Mouse (Mus musculus) cerebellum, adult 9-11 months (tissue): ENCODE measurements around the gene A630089N07Rik.
"Not testable (repeated sequence)": the region's sequence is repeated elsewhere in the genome, so short reads cannot be mapped to it uniquely, and the experiment has no call there.

Source experiments
- DNase-seq: peaks from one replicate; pipeline ENCODE4 v3.0.0; 2022

A630089N07Rik gene

GRCm38 (mm10) chr16:98081889-98082818, at the start of gene A630089N07Rik:
Gene A630089N07Rik (minus strand): TSS chr16:98082450.
- DNase-seq = peak; percentile 81

DNA sequence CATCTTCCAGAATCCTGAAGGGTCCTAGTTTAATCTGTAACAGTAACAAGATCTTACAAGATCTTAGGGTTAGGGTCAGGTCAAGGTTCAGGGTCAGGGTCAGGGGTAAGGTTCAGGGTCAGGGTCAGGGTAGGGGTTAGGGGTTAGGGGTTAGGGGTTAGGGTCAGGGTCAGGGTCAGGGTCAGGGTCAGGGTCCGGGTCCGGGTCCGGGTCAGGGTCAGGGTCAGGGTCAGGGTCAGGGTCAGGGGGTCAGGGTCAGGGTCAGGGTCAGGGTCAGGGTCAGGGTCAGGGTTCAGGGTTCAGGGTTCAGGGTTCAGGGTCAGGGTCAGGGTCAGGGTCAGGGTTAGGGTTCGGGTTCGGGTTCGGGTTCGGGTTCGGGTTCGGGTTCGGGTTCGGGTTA, 24.9 kb upstream of the A630089N07Rik start:
- no peak for DNase-seq

DNA sequence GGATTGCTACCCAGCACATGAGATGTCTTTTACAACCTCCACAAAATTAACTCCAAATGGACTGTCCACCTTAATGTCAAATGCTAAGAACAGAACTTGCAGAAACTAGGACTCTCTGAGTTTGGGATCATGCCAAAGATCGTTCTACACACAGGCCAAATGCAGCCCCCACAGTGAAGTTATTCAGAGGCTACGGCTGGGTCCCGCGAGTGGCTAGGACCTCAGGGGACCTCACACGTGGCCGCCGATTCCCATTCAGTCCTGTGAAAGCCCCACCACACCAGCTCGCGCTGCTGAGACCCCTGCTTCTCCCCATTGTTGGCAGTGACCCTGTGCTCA, 731 bp downstream of the A630089N07Rik start:
- DNase-seq = not testable (repeated sequence)

- DNase-seq = not testable (repeated sequence)
Measured at GRCm38 (mm10) chr16:98081140-98081539, 1.1 kb downstream of the A630089N07Rik start.

GRCm38 (mm10) chr16:98079382-98079781, 2.9 kb downstream of the A630089N07Rik start:
- not testable (repeated sequence) for DNase-seq

DNA sequence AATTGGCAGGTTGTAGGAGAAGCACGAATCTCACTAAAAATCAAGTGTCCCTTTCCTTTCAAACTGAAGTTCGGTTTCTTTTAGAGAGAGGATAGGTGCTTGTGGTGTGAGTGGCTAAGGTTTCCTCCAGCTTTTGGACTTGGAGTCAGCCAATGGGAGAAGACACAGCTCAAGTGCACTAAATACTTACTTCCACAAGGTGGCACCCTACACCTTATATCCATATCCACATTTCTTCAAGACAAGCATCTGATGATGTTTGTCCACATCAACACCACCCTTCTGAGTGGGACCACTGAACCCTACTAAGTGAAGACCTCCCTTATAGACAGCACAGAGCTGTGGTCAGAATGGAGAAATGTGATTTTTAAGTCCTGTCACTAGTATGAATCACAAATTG, 40.6 kb downstream of the A630089N07Rik start:
- DNase-seq = no peak

DNA sequence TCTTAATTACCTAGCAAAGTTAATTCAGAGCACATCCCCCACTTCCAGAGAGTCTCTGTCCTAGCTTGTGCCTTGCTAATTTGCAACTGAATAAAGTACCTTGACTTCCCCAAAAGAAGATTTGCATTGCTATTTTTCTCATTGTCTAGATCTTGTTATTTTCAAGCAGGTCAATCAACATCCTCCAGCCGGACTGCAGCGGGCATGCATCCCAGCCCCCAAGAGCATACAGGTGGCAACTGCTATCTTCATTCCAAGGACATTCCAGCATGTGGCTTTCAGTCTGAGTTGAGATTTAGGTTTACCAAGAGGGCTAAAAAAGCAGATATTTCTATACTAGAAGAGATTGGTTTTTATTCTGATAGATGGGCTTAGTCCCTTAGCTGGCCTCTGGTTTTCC, 47.3 kb downstream of the A630089N07Rik start:
- DNase-seq = not testable (repeated sequence)

- DNase-seq = not testable (repeated sequence)
Measured at GRCm38 (mm10) chr16:98026186-98026585, 56.1 kb downstream of the A630089N07Rik start.

- no peak for DNase-seq
Measured at GRCm38 (mm10) chr16:98022657-98023345, 59.4 kb downstream of the A630089N07Rik start.

DNA sequence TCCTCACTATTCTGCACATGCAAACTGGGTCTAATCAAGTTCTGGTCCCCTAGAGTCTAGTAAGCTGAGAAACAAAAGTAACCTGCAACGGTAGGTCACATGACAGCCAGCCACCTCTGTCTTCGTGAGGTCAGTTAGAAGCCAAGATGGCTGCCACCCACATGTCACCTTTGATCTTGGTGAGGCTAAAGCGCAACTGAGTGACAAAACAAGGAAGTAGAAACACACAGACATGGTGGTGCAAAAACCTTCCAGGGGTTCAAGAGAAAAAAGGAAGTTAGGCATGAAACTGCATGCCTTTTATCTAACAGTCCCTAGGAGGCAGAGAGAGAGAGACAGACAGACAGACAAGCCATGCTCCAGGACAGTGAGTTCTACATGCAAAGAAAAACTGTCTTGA, 60.2 kb downstream of the A630089N07Rik start:
- DNase-seq = no peak

DNA sequence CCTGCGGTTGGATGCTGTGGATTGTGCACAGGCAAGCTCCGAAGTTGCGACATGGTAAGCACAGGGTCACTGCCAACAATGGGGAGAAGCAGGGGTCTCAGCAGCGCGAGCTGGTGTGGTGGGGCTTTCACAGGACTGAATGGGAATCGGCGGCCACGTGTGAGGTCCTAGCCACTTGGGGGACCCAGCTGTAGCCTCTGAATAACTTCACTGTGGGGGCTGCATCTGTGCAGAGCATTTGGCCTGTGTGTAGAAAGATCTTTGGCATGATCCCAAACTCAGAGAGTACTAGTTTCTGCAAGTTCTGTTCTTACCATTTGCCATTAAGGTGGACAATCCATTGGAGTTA, 84.9 kb downstream of the A630089N07Rik start:
- not testable (repeated sequence) for DNase-seq

DNA sequence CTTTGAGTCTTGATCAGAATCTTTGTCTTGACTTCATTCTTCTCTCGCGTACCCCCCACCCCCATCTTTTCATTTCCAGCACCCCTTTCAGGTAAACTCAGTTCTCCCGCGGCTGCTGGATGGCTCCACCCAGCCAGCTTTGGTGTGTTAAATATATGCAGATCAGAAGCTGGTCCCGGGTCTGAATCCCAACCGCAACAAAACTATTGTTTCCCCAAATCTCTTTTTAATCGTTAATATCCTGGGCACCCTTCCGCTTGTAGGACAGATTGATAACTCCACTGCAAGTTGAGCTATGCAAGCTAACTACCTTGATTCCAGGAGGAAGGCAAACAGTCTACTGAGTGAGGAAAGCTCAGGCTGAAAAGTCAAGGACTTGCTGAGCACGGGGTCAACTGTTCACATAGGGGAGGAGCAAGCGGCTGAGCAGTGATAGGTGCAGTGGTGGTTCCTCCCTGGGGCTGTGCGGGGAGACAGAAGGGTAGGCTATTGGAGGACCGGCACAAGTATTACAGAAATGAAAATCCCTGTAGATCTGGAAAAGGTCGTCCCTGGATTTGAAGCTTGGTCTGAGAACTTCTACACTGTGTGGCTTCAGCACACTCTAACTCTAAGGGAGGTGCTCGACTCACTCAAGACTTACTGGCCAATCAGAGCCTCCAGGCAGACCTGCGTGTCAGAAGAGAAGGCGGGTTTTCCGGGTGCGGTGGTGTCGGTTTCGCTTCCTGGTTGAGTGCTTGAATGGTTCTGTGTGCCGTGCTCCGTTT, 85.5 kb downstream of the A630089N07Rik start, which contains the start of gene B230307C23Rik:
TSS of gene B230307C23Rik (plus strand) at position 700 of the 767 bp plus-strand sequence.
- DNase-seq = peak; percentile 82

DNA sequence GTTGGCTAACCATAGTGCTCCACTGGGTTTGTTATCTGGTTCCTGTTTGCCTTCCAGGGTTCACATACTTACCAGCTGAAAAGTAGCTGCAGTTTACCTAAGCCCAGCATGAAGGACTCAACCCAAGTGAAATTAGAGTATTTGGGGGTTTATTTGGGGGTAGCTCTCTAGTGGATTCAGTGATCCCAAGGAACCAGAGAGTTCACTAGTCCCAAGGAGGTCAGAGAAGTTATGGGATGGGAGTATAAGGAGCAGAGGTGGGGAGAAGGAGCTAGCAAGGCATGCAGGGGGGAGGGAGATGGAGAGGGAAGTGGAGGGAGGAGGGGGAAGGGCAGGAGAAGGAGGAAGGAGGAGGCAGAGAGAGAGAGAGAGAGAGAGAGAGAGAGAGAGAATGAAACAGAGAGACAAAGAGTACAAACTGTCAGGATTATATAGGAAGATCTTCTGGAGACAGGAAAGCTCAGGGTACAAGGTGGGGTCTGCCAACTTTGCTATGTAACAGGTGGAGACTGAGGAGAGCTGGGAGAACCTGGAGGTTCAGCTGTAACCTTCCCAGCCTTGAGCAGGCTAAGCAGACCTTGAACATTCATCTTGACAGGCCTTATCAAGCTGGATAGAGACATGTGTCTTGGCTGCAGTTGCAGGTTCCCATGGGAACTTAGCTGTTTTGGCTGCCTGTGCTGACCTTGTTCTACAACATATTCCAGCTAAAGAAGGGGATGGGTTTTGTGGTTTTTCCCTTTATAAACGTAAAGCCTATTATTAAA, 86.2 kb downstream of the A630089N07Rik start:
- DNase-seq = peak; percentile 10

- not testable (repeated sequence) for DNase-seq
Measured at GRCm38 (mm10) chr16:97992477-97992876, 89.8 kb downstream of the A630089N07Rik start.

- DNase-seq = no peak
Measured at GRCm38 (mm10) chr16:97991517-97991916, 90.7 kb downstream of the A630089N07Rik start.

GRCm38 (mm10) chr16:97984589-97984988, 97.7 kb downstream of the A630089N07Rik start:
- DNase-seq = no peak

GRCm38 (mm10) chr16:97981362-97981761, 100.9 kb downstream of the A630089N07Rik start:
- DNase-seq = no peak

DNA sequence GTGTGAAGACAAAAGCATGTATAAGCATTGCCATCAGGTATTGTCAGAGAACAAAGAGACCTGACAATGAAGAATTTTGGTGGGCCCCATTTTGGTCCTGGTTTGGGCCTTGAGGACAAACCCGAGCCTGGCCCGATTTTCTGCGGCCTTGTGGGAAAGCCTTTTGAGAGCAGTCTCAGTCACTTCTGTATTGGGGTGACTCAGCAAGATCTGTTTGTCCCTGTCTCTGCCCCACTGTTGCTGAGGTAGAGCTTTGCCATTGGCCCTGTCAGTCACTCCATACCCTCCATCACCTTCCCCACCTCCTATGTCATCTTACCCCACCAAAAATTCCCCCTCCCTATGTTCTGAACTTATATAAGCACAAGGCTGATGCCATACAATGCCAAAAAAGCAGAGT, 104.5 kb downstream of the A630089N07Rik start:
- DNase-seq = no peak

- DNase-seq = no peak
Measured at GRCm38 (mm10) chr16:97977277-97977676, 105.0 kb downstream of the A630089N07Rik start.

DNA sequence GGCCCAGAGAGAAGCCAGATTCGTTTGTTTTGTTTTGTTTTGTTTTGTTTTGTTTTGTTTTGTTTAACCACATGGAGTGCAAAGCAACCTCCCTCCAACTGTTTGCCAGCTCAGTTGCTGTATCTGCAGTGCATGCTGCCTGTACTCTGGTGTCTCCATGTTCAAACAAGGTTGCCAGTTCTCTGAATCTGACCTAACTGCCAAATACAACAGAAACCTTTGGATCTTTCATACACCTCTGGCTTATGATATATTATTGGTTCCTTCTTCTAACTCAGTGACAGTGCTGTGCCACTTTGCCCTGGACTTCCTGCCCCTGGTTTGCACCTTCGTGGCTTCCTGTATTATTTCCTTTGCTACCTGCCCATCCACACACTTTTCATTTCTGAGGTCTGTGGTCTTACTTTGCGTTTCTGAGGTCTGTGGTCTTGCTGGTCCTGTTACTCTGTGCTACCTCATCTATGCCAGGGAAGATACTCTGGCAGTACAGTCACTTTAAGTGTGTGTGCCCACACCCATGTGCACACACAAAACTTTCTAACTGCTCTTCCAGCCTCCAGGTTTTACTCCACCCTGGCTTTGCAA, 118.2 kb downstream of the A630089N07Rik start:
- DNase-seq = no peak

DNA sequence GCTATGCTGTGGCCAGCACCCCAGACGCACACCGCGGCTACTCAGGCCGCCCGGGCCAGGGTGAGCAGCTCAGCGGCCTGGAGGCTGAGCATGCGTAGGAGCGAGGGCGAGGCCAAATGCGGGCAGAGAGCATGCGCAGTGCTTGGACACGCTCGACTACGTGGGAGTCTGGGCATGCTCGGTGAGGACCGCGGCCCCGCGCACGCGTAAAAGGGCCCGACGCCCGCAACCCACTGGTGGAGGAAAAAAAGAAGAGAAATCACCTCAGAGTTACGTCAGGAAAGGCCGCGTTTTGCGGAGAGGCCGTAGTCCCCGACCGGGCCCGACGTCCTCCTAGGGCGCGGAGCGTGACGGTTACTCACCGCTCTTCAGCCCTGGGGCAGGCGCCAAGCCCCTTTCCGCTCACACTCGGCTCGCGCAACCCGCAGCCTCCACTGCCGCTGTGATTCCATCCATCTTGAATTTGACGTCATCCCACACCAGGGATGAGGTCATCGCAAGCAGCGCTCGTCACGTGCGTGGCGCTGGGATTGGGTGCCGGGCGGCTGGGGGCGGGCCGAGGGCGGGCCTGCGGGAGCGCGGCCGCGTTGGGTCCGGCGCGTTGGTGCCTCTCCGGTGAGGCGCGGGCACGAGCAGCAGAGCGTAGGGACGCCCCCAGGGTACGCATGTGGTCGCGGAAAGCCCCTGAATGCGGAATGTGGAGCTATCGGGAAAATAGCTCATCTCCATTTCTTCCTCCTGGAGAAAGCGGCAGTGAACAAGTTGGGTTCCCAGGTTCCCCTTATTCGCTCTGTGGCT, 119.9 kb downstream of the A630089N07Rik start, which contains the start of the genes C2cd2 and Zbtb21:
TSS of gene C2cd2 (minus strand) at position 448 of the 798 bp plus-strand sequence.
TSS of gene Zbtb21 (minus strand) at position 472 of the 798 bp plus-strand sequence.
- peak; percentile 99 for DNase-seq
